Mouse (Mus musculus) heart, adult 18-20 months (tissue): ENCODE measurements around the gene Slc24a3. TPM values are rescaled to one million over a fixed set of nuclear protein-coding genes. Genes with fewer than 3 reads are reported as not detected.
A peak's percentile ranks its signal among the peaks of the same experiment; 100 is the strongest.

Experiments used
- DNase-seq, 2 experiments: peaks; one replicate each; pipeline ENCODE4 v3.0.0; 2021 to 2022; ENCODE audit warnings: mixed read lengths in 1 of 2
- total RNA-seq, 2 experiments: library from RNA; stranded (reverse); gene quantifications; 2 replicates each; pipeline ENCODE4 v1.2.3; 2021

The Slc24a3 gene
- total RNA-seq, 2 experiments from 2014 or later = 1.7 to 4.3 TPM

DNA sequence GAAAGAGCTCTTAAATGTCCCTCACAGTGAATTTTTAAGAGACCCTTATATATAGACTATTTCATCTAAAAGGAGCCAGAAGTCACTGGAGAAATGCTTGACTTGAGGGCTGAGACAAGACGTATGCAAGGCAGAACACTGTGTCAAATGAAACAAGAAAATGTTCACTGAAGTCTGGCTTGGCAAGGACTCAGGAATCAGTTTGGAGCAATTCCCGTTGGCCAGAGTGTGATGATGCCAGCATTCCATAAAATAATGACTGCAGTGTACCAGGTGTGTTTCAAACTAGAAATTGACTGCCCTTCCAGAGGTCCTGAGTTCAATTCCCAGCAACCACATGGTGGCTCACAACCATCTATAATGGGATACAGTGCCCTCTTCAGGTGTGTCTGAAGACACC is 196.1 kb downstream of the Slc24a3 start:
- DNase-seq = no peak

DNA sequence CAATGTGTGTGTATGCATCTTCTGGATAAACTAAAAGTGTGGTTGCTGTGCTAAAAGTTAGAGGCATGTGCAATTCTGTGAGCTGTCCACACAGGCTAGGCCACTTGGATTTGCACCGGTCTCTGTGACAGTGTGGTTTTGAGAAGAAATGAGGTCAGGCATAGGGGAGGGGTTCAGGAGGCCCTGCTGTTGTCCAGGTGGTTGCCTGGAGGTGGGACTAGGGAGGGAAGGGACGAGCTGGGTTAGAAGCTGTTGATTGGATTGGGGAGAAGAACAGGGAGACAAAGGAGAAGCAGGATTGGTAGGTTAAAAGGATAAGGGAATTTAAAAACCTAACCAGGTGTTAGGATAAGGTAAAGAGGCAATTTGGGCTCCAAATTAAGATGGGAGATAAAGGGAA is 201.1 kb downstream of the Slc24a3 start:
- DNase-seq = no peak

DNA sequence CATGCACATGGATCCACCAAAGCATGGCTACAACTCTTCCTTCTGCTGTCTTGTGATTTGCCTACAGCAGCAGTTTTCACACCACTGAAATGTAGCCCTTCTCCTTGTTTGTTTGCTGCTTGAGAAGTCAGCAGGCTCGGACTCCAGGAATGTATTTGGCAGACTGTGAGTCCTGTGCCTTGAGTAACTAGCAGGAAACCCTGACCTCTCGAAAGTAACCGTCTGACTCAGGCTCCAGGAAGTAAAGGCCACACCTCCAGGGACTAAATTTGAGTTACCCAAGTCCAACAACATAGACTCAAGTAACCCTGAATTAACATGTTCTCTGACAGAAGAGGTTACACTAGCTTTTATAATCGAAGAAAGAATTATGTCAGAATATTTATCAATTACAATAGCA is 203.2 kb downstream of the Slc24a3 start:
- DNase-seq = peak; percentile 5 to 9

DNA sequence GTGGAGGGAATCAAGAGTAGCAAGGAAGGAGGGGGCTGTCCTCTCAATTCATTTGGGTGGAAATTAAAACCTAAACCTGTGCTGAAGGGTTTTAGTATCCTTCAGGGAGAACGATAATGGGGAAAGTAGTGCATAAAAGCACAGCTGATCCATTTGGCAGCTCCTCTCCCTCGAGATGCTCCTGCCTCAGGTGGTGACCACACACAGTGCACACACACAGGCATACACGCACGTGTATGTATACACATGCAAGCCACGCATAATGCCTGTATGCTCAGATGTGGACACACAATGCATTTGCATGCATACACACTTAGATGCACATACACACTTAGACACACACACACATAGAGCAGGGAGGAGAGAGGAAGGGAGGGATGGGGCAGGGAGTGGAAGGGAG is 206.2 kb downstream of the Slc24a3 start:
- no peak for DNase-seq

DNA sequence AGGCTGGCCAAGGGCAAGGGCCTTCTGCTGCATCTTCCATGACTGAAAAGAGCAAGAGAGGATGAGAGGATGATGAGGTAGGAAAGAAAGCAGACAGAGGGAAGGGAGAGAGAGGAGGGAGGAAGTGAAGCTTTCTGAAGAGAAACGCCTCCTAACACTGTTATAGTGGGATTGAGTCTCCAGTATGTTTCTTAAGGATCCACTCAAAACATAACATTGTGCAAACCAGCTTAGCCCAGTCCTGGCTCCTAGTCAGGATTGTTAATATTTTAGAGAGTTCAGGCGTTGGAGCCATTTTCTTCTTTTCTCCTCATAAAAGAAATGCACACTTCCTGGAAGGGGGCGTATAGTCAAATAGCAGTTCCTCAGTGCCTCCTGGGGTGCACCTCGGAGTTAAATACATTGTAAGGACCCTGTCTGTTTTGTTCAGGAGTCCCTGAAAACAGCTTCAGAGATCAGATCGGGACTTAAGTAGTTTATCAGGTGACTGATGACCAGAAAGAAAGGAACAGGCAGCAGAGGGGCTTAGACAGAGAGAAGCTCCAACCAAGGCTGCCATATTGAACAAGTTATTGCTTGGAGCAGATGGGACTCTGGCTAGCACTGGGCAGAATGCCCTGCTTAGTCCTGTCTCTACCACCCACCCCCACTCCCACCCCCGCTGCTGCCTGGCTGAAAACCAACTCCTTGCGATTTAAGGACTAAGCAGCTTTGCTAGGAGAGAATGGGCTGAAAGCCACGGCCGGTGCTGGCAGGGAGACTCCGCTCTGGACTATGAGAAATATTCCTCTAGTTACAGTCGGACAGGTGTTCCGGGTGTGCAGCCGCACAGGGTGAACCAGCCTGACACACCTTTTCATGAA is 215.6 kb downstream of the Slc24a3 start:
- no peak for DNase-seq

DNA sequence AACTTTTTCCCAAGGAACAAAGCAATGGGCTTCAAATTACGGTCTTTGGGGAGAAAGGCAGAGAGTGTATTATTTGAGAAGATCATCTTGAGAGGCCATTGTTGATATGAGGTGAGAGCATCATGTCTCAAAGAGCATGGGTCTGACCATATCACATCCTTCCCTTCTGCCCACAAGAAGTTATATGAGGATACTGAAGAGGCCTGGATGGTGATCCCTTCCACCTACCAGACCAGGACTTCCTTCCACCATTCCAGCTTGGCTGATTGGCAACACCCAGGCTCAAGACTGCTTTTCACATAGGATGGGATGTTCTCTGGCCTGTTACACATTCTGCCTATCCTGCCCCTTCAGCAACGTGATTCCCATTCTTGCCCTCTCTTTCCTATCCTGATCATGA is 216.7 kb downstream of the Slc24a3 start:
- DNase-seq = no peak

DNA sequence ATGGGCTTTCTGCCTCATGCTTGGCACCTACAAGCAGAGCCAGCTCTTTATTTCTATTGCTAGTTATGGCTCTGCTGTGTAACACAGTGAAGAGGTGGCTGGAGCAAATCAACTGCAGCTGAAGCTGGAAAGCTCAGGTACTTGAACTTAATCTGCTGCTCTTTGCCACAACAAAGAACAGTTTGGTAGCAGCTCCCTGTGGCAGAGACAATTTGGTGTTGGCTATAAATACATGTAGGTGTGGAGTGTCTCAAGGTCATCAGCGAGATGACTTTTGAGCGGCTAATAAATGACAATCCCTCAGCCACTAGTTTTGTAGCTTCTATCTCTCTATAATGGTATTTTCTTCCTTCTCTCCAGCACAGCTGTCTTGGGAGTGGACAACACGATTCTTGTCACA is 217.7 kb downstream of the Slc24a3 start:
- DNase-seq = no peak

DNA sequence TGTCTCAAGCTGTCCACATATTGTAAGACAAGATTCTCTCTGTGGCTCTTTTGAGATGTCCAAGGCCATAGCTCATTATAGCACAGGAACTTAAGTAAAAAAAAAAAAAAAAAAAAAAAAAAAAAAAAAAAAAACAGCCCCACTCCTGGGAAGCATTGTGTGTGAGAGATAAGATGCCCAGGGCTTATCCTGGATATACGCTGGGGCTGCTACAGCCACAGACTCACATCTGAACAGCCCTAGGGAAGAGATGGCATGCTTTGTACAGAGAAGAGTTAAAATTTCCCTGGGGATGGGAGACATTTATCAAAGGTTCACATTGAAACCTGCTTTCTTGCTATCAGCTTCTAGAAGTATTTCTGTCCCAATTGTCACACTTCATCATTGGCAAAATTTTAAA is 218.2 kb downstream of the Slc24a3 start:
- no peak for DNase-seq

DNA sequence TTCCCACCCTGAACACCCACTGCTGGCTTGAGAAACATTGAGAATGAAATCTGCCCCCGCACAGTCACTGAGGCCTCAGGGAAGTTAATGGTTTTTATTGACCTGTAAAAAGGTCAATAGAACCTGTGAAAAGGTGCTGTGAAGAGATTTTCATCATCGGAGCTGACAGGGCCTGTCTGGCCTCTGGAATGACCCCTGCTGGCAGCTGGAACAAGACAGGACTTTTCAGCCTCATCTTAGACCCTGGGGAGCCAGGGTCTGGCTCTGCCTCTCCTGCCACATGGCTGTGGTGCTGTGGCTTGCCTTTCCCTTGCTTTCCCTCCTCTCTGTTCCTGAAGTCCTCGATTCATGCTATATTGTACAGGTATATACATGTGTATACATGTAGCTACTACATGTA is 228.2 kb downstream of the Slc24a3 start:
- DNase-seq = no peak

DNA sequence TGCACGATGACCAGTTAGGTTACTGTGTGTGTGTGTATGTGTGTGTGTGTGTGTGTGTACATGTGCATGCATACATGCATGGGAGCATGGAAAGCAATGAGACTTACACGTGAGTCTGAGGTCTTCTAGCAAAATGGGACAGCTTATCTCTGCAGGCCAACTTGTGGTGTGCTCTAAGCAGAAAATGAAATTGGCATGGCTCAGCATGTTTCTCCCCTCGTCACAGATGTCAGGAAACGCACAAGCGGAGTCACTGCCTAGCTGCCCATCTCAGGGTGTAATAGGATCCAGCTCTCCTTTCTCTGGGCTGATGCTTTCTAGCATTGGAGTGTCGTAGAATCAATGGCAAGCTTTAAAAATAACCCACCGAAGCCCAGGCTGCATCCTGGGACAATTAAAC is 229.0 kb downstream of the Slc24a3 start:
- no peak for DNase-seq

DNA sequence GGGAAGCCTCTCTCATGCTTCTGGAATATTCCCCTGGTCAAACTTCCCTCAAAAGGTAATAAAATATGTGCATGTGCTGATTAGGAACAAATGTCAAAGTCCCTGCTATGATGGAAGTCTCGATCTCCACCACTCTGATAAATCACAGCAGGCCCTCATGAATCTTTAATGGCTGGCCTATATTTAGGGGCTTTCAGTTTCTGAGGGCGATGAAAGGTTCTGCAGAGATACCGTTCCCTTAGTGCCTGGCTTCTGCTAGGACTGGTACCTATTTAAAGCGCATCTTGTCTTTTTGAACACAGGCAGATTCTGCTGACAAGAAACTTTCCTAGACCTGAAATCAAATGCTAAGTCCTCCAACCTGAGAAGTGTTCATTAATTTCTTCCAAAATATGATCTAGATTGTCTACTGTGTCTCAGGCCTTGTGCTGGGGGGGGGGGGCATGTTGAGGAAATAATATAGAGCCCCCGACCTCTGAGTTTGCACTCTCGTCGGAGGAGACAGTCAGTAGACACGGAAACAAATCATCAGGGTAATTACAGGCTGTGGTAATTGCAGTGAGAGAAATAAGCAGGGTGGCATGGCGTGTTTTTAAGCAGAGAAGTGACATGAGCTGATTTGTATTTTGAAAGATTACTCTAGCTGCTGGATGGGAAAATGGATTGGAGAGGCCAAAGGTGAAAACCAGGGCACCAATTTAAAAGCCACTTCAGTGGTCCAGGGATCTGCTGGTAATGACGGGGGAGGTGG is 230.1 kb downstream of the Slc24a3 start:
- no peak for DNase-seq

DNA sequence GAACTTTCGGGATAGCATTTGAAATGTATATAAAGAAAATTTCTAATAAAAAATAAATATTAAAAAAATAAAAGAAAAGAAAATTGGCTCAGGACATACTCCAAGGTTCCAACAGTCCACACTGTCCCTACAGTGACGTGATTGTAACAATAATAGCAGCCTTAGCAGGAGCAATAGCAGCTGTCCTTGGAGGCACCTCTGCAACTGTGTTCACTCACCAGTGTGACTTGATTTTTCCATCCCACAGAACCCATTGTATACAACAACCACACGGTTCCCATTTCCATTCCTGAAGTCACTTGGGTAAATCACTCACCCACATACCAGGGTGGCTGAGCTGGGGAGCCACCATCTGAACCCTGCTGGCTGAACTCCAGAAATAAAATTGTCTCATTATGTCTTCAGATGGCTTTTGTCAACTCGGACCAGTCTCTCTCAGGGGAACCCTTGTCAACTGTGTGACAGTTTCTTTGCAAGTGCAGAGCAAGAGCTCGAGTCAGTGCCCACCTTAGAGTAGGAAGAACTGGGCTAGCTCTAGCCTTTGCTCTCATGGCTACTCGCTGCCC is 233.8 kb downstream of the Slc24a3 start:
- DNase-seq = no peak

DNA sequence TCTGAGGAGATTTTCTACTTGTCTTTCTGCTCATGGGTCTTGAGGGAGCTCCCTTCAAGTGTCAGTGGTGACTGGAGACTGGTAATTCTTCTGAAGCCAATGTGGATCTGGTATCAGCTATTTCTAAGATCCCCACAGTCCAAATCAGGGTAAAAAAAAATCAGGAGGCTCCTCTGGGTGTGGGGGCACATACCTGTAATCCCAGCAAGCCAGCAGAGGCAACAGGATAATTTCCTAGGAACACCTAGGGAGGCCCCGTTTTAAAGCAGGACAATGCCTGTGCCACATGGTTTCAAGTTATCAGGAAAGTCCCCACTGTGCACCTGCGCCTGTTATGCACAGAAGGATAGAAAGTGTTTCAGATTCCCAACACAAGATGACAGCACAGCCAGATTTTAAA is 234.4 kb downstream of the Slc24a3 start:
- DNase-seq = no peak

DNA sequence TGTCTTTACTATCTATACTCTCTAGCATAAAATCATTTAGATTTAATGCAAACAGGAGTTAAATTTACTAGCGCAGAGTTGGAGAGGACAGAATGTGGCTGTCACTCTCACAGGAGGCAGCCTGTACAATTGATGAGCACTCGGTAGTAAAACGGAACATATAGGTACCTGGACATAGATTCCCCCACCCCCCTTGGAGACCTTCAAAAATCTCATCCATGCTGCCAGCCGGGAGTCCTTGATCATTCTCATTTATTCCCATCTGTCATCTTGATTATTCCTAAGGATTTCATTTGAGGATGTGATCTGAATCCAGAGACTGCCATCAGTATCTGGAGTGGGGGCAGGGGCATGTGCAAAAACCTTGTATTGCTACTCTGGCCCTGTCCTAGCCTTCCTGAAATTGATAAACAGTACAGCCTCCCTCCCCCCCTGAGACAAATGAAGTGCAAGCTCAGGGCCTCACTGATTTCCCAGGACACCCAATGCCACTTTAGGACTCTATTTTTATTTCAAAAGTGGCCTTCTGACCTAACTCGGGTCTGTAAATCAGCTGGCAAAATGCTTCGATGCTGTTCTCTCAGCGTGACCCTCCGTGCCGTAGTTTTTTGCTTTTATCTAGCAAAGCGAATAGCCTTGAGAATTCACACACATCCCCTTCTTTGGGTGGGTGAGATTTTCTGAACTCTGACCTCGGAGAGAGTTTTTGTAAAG is 237.4 kb downstream of the Slc24a3 start:
- no peak for DNase-seq

DNA sequence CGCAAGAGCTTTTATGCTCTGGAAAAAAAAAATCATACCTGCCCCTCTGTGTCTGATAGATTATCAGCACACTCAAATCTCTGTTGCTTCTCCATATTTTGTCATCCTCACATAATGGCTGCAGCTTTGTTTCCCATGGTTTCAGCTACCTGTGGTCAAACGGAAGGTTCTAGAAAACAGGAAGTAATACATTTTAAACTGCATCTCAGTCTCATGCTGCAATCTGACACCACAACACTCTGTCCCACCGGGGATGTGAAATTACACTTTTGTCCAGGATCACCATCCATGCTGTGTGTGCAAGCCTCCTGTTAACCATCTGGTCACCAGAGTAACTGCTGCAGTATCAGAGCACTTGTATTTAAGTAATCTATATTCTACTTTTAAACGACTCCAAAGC is 238.2 kb downstream of the Slc24a3 start:
- no peak for DNase-seq

DNA sequence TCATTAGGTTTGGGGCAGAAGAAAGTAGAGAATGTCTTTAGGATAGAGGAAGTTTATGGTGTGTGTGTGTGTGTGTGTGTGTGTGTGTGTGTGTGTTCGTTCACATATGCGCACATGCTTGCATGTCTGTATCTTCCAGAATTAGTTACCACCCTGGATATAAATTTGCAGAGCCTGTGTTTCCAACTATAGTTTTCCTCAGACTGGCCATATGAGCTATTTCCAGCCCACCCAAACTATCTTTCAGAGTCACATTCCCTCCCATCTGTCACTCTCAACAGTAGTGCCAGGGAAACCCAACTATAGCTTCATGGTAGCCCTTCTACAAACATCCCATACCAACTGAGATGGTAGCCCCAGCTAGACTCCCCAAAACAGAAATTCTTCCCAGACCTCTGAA is 250.2 kb downstream of the Slc24a3 start:
- no peak for DNase-seq

DNA sequence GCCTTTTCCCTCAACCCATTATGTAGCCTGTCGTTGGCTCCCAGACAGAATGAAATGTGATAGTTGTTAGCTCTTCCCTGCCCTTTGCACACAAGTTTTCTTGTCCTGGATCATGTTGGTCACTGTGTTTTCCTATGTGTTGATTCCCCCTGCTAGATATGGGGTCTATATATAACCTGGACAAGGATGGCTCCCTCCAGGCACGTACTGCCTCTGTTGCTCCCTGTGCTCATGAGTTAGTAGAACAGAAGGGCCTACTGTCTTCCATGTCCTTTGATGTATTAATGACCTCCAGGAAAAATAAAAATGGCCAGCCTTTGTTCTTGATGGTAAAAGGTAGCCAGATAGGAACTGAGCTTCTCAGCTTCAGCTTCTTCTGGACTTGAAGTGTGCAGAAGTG is 251.5 kb downstream of the Slc24a3 start:
- DNase-seq = no peak

DNA sequence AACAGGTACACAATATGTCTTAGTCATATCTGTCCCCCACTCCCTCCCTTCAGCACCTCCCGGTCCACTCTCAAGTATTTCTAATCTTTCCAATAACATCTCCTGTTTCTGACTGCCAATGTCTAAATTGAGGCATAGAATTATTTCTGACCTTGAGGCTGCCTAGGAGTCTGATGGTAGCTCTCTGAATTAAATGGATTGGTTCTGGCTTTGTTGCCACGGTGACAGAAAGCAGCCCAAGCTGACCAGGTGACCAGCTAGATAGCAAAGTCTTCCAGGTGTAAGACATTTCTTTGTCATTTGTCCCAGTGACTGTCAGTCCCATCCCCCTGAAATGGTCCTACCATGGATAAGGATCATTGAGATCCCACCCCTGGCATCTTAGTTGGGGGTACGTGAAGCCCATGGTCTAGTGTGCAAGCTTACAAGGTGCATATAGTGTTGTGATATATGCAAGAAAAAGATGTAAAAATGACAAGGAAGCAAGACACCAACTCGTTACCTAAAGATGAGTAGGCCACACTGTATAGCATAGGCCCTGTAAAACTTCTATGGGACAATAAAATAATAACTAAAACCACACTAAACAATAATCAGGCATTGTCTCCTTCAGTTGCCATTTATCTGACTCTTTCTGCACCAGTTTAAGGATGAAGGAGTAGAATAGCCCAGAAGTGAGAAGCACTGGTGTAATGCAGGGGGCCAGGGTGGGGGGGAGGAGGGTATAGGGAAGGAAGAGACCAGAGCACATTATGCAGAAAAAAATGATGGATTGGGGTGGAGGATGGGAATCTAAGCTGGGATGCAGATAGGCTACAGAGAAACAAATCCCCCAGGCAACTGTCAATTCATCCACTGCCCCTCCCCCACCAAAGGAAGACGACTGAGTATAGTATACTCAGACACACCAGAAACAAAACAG is 253.7 kb downstream of the Slc24a3 start:
- no peak for DNase-seq

DNA sequence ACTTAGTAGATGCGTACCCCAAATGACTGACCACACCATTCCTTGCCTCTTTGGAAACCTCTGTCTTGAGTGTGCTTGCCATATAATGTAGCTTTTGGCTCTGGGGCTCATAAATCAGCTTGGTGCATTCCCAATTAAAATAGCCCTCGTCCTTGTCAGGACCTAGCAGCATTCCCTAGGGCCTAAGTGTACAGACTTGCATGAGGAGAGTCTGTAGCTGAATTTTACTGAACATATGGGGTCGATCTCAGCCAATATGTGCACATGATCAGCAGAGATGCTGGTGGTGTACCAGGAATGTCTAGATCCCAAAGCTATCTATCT is 254.3 kb downstream of the Slc24a3 start:
- DNase-seq = no peak

DNA sequence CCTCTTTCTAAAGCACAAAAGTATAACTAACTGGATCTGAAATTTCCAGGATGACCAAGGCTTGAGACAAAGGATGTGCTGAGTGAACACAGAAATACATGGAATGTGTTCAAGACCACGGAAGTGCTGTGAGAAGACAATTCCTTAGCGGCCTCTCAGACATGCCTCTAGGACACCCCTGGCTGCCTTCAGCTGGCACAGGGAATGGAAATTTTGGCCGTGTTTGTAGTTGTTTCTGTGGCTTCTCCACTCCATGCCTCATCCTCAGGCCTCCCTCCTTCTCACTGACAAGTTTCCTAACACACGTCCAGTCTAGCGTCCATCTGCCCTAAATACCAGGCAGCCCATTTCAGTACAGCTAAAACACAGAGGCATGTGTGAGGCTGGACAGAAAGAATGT is 262.4 kb downstream of the Slc24a3 start:
- DNase-seq = no peak

DNA sequence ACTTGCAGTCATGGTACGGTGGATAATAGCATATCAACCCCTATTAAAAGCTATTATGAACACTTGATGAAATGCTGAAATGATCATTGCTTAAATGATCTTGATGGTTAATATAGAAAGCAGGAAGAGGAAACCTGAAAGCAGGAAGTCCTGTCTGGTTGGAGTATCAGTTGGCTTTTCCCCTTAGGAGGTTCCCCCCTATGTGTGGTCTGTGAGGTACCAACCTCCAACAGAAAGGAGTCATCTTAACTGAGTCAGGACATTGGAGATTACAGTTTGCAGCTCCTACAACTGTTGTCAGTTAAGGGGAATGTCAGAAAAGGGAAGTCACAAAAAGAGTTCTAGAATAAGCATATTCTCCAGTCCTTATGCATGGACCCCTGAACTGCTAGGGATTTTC is 266.5 kb downstream of the Slc24a3 start:
- DNase-seq = no peak

DNA sequence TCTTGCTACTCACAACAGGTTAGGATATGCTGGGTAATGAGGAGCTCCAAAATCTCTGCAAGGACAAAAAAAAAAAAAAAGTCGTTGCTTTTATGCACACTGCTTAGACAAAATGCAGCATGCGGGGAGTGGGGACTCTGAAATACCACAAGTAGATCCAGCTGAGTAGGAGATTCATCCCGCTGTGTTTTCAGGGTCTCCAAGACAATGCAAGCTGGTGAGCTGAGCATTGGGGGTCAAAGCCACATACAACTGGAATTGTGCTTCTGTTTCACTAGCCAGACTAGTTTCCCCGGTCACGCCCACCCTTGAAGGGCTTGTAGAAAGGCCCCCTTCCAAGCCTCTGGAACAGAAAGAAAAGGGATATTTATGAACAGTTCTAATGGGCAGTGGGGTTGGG is 270.8 kb downstream of the Slc24a3 start:
- DNase-seq = no peak
